9 mouse cellular contexts compared by ENCODE assay signal in the genomic region with DNA sequence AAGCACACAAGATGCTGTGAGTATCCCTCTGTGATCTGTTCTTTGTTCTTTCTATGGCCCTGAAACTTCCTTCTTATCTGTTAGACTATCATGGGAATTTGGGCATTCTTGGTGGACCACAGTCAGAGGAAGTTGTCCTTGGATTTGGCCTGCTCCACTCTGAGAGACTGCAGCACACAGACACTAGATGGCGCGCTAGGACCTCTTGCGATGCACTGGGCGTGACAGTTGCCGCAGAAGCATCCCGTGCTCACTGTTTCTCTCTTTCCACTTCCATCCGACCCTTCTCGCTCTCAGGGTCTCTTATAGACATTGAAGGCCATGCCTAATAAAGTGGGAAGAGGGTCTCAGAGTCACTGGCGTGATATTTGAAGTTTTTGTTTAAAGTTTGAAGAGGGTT. TPM values are rescaled to one million over a fixed set of nuclear protein-coding genes. Genes with fewer than 3 reads are reported as not detected.
DNase-seq lines count a peak whose midpoint lies in the region; TF ChIP-seq lines count a peak whose summit lies in the region.
"Had no signal": no experiment of that assay in that cellular context is flagged by ENCODE, and none has a peak within 500 bp of the region (broad histone marks: within the 10 kb centered on the region; RNA-seq: fewer than 3 reads in every experiment).

No protein-coding gene starts in this region.

- peaks cover 1 to 7% of the 10 kb centered on the region in 2 experiments; a peak in 1 of 4 replicates for H3K27me3 ChIP-seq in MEL (ENCODE audit: control insufficient read depth in 1 of 2, insufficient read depth in 2 of 2, low read length in 2 of 2)

- DNase-seq in MEL (ENCODE audit: low read depth, low spot score) = peak; percentile 93
- peak; percentile 91 for DNase-seq in heart, postnatal 4 days
- DNase-seq in layer of hippocampus, adult 8-10 months (ENCODE audit: low spot score in 2 of 2) = peak; percentile 61 to 84
- peak; percentile 82 for DNase-seq in lung, postnatal 25 days (ENCODE audit: low spot score)
- peak; percentile 70 for DNase-seq in right cerebral cortex, postnatal 25 days
- peak; percentile 77 to 82 for DNase-seq in urinary bladder, postnatal 36 days (ENCODE audit: low spot score in 2 of 2)

- no peak for TF ChIP-seq EP300 in MEL (IDR thresholded peaks at IDR 0.05; ENCODE audit: low read depth in 1 of 2, low read length in 2 of 2)

- H3K27ac ChIP-seq in MEL (ENCODE audit: control insufficient read depth, low read depth, low read length) = peak overlapping the region; percentile 72; the same call in 1 of the 2 replicates
- no peak overlapping the region for H3K27ac ChIP-seq in bone marrow, adult 2 months (ENCODE audit: control insufficient read depth, insufficient read depth, low read depth, low read length, poor library complexity)
- no peak overlapping the region for H3K27ac ChIP-seq in embryonic fibroblast, embryonic 13.5 days (ENCODE audit: insufficient read depth, low read length)
- H3K27ac ChIP-seq: lung, embryonic 15.5 days had no signal

- H3K4me1 ChIP-seq in MEL (ENCODE audit: control insufficient read depth in 1 of 2, insufficient read depth in 2 of 2, low read length in 2 of 2) = peaks cover 0 to 6% of the 10 kb centered on the region in 2 experiments; a peak in 1 of 4 replicates
- H3K4me1 ChIP-seq in bone marrow, adult 2 months (ENCODE audit: control insufficient read depth, insufficient read depth, low read length) = no peaks in the 10 kb centered on the region
- no peaks in the 10 kb centered on the region for H3K4me1 ChIP-seq in embryonic fibroblast, embryonic 13.5 days (ENCODE audit: control insufficient read depth, insufficient read depth, low read length)

- 3% methylated on average over 9 of the region's 9 CpGs for WGBS in bone marrow, adult 2 months

- peak; percentile 98 for TF ChIP-seq RAD21 in MEL (IDR thresholded peaks at IDR 0.05; ENCODE audit: low read depth, low read length)

- H3K9me3 ChIP-seq in MEL (replicated peaks; ENCODE audit: insufficient read depth, low read length) = no peaks in the 10 kb centered on the region
- H3K9me3 ChIP-seq: lung, embryonic 15.5 days had no signal

- no peaks in the 10 kb centered on the region for H3K79me2 ChIP-seq in MEL (ENCODE audit: control insufficient read depth, insufficient read depth, low read length, poor library complexity)

- H3K36me3 ChIP-seq in MEL (ENCODE audit: control insufficient read depth in 1 of 2, insufficient read depth in 2 of 2, low read length in 2 of 2) = peaks cover 0 to 5% of the 10 kb centered on the region in 2 experiments; a peak in 1 of 4 replicates
- H3K36me3 ChIP-seq: lung, embryonic 15.5 days had no signal

- H3K9ac ChIP-seq in MEL (ENCODE audit: control insufficient read depth, low read depth, low read length, poor library complexity, severe bottlenecking) = peak overlapping the region; percentile 53
- H3K9ac ChIP-seq: lung, embryonic 15.5 days had no signal

- H3K4me3 ChIP-seq in MEL (ENCODE audit: control insufficient read depth in 1 of 2, insufficient read depth in 1 of 2, low read depth in 2 of 2, low read length in 2 of 2) = no peak overlapping the region
- H3K4me3 ChIP-seq in bone marrow, adult 2 months (replicated peaks; ENCODE audit: control insufficient read depth, low read depth, low read length) = no peak overlapping the region
- no peak overlapping the region for H3K4me3 ChIP-seq in embryonic fibroblast, embryonic 13.5 days (ENCODE audit: insufficient read depth, low read length)
- H3K4me3 ChIP-seq: lung, embryonic 15.5 days had no signal

- TF ChIP-seq POLR2A in MEL (IDR thresholded peaks at IDR 0.05; ENCODE audit: control insufficient read depth in 1 of 2, insufficient read depth in 1 of 2, low read depth in 1 of 2, low read length in 2 of 2, poor library complexity in 1 of 2) = no peak
- TF ChIP-seq POLR2A in bone marrow, adult 2 months (IDR thresholded peaks at IDR 0.05; ENCODE audit: borderline replicate concordance, control insufficient read depth, low read depth, low read length) = no peak
- no peak for TF ChIP-seq POLR2A in embryonic fibroblast, embryonic 13.5 days (IDR thresholded peaks at IDR 0.05; ENCODE audit: low read depth, low read length)

- peak; percentile 97 to 100 (median 98) for TF ChIP-seq CTCF in MEL (IDR thresholded peaks at IDR 0.05 in 2 of 3, conservative IDR thresholded peaks at IDR 0.05 in 1 of 3; ENCODE audit: control insufficient read depth in 1 of 3, insufficient read depth in 1 of 3, low read depth in 2 of 3, low read length in 3 of 3, poor library complexity in 1 of 3, severe bottlenecking in 1 of 3)
- TF ChIP-seq CTCF in bone marrow, adult 2 months (IDR thresholded peaks at IDR 0.05; ENCODE audit: control insufficient read depth, insufficient read depth, low read length) = peak; percentile 99
- peak; percentile 100 for TF ChIP-seq CTCF in embryonic fibroblast, embryonic 13.5 days (IDR thresholded peaks at IDR 0.05; ENCODE audit: borderline replicate concordance, insufficient read depth, low read length)

TF ChIP-seq in MEL, 35 proteins besides CTCF, POLR2A, EP300 and RAD21:
- TF ChIP-seq MAFK (IDR thresholded peaks at IDR 0.05; ENCODE audit: borderline replicate concordance, low read depth, low read length) (no peak), ZKSCAN1 (IDR thresholded peaks at IDR 0.05; ENCODE audit: low read depth, low read length) (no peak), ZNF384 (IDR thresholded peaks at IDR 0.05; ENCODE audit: low read depth, low read length) (no peak), E2F4 (IDR thresholded peaks at IDR 0.05; ENCODE audit: borderline replicate concordance, low read depth, low read length) (no peak), SIN3A (IDR thresholded peaks at IDR 0.05; ENCODE audit: low read length) (peak; percentile 49), BHLHE40 (IDR thresholded peaks at IDR 0.05; ENCODE audit: borderline replicate concordance, low read depth, low read length) (peak; percentile 57; the same call in 1 of the 2 replicates), POLR2AphosphoS2 (IDR thresholded peaks at IDR 0.05; ENCODE audit: low read length) (no peak), GATA1 (IDR thresholded peaks at IDR 0.05; ENCODE audit: low read depth, low read length) (no peak), ETS1 (IDR thresholded peaks at IDR 0.05; ENCODE audit: low read depth, low read length) (no peak), GABPA (IDR thresholded peaks at IDR 0.05; ENCODE audit: low read depth, low read length) (no peak), CHD1 (IDR thresholded peaks at IDR 0.05; ENCODE audit: low read depth, low read length) (no peak), MAZ (IDR thresholded peaks at IDR 0.05; ENCODE audit: low read depth, low read length) (peak; percentile 46; the same call in 1 of the 2 replicates), MAX (IDR thresholded peaks at IDR 0.05; ENCODE audit: low read length) (no peak), POLR2AphosphoS5 (IDR thresholded peaks at IDR 0.05; ENCODE audit: borderline replicate concordance, low read depth, low read length) (no peak), USF1 (IDR thresholded peaks at IDR 0.05; ENCODE audit: low read depth, low read length) (no peak), ZC3H11A (IDR thresholded peaks at IDR 0.05; ENCODE audit: low read depth, low read length) (peak; percentile 95), TAL1 (IDR thresholded peaks at IDR 0.05; ENCODE audit: low read length) (no peak), MXI1 (IDR thresholded peaks at IDR 0.05; ENCODE audit: low read depth, low read length) (no peak), TBP (IDR thresholded peaks at IDR 0.05; ENCODE audit: low read depth, low read length) (no peak), NELFE (IDR thresholded peaks at IDR 0.05; ENCODE audit: low read depth, low read length) (no peak), SMC3 (IDR thresholded peaks at IDR 0.05; ENCODE audit: low read depth, low read length) (peak; percentile 99), TCF12 (IDR thresholded peaks at IDR 0.05; ENCODE audit: low read depth, low read length) (no peak), MYC (IDR thresholded peaks at IDR 0.05; ENCODE audit: low read depth, low read length) (no peak), JUND (IDR thresholded peaks at IDR 0.05; ENCODE audit: low read depth, low read length) (no peak)

RNA-seq across cellular contexts. Expression of gene Aldh3a1, which starts 13.9 kb away (rescaled TPM):
- 0.08 TPM in 1 of 2 replicates, not detected in the other for total RNA-seq in MEL (2012; rRNA removed)
- not detected for polyA plus RNA-seq in MEL (2012; ENCODE audit: insufficient read depth in 1 of 2, insufficient read length in 2 of 2, low read depth in 1 of 2, low replicate concordance in 2 of 2, missing spikeins in 1 of 2)
- polyA plus RNA-seq in bone marrow, adult 2 months (2011; ENCODE audit: insufficient read depth, insufficient read length, low replicate concordance, missing spikeins) = 1.7 TPM in 1 of 2 replicates, not detected in the other
- polyA plus RNA-seq in embryonic fibroblast, embryonic 13.5 days (2011; ENCODE audit: insufficient read length, low read depth, missing spikeins) = 0.50 and 1.1 TPM in 2 replicates
- under 1 TPM; 0.29 to 0.31 TPM for total RNA-seq in heart, postnatal 4 days (2021)
- total RNA-seq in layer of hippocampus, adult 8-10 months (2022) = 1 to 10 TPM in 3 of 4 experiments, under 1 TPM in 1; 0.72 to 2.1 (median 1.5) TPM

RNA-seq across cellular contexts. Expression of gene Usp22, which starts 18.5 kb away (rescaled TPM):
- 36.5 and 37.1 TPM in 2 replicates for total RNA-seq in MEL (2012; rRNA removed)
- polyA plus RNA-seq in MEL (2012; ENCODE audit: insufficient read depth in 1 of 2, insufficient read length in 2 of 2, low read depth in 1 of 2, low replicate concordance in 2 of 2, missing spikeins in 1 of 2) = 100 to 1,000 TPM in 1 of 2 experiments, 10 to 100 TPM in 1; 36.9 to 646 TPM
- 4.0 and 14.2 TPM in 2 replicates for polyA plus RNA-seq in bone marrow, adult 2 months (2011; ENCODE audit: insufficient read depth, insufficient read length, low replicate concordance, missing spikeins)
- polyA plus RNA-seq in embryonic fibroblast, embryonic 13.5 days (2011; ENCODE audit: insufficient read length, low read depth, missing spikeins) = 99.6 and 117 TPM in 2 replicates
- 10 to 100 TPM; 65.6 to 69.4 TPM for total RNA-seq in heart, postnatal 4 days (2021)
- 100 to 1,000 TPM; 195 to 218 (median 201) TPM for total RNA-seq in layer of hippocampus, adult 8-10 months (2022)
